In genomic region chr16:11852716-11853605, GRCm38 (mm10) we compare ENCODE assay signal across 16 mouse cellular contexts. TPM values are rescaled to one million over a fixed set of nuclear protein-coding genes. Genes with fewer than 3 reads are reported as not detected.
A peak's percentile ranks its signal among the peaks of the same experiment; 100 is the strongest.
DNase-seq lines count a peak whose midpoint lies in the region; ATAC-seq and TF ChIP-seq lines count a peak whose summit lies in the region.
"Had no signal": no experiment of that assay in that cellular context is flagged by ENCODE, and none has a peak within 500 bp of the region (broad histone marks: within the 10 kb centered on the region; RNA-seq: fewer than 3 reads in every experiment).

No protein-coding gene starts in this region.

- intact Hi-C loops in heart, postnatal 36 days (cut with DNase I) = no loop called here
- intact Hi-C loops in gastrocnemius, adult 2 months (cut with DNase I) = no loop called here

- H3K36me3 ChIP-seq in neural tube, embryonic 13.5 days = no peaks in the 10 kb centered on the region
- no peaks in the 10 kb centered on the region for H3K36me3 ChIP-seq in limb, embryonic 10.5 days
- H3K36me3 ChIP-seq: embryonic facial prominence, embryonic 10.5 days; heart, embryonic 15.5 days had no signal

- no peaks in the 10 kb centered on the region for H3K9me3 ChIP-seq in neural tube, embryonic 13.5 days
- H3K9me3 ChIP-seq in limb, embryonic 10.5 days (replicated peaks) = no peaks in the 10 kb centered on the region
- H3K9me3 ChIP-seq: embryonic facial prominence, embryonic 10.5 days; heart, embryonic 15.5 days; intestine, embryonic 15.5 days had no signal

- H3K27me3 ChIP-seq in neural tube, embryonic 13.5 days = no peaks in the 10 kb centered on the region
- no peaks in the 10 kb centered on the region for H3K27me3 ChIP-seq in limb, embryonic 10.5 days (ENCODE audit: low read depth, poor library complexity, severe bottlenecking)
- H3K27me3 ChIP-seq: heart, embryonic 15.5 days; intestine, embryonic 15.5 days; limb, embryonic 13.5 days had no signal

- peak overlapping the region; percentile 6 for H3K27ac ChIP-seq in neural tube, embryonic 13.5 days (replicated peaks)
- H3K27ac ChIP-seq in limb, embryonic 10.5 days = no peak overlapping the region
- no peak overlapping the region for H3K27ac ChIP-seq in gastrocnemius, adult 2 months
- H3K27ac ChIP-seq: embryonic facial prominence, embryonic 10.5 days; heart, embryonic 15.5 days; intestine, embryonic 15.5 days; limb, embryonic 13.5 days; stomach, postnatal 0 days had no signal

- no peak overlapping the region for H3K9ac ChIP-seq in neural tube, embryonic 13.5 days
- H3K9ac ChIP-seq: heart, embryonic 15.5 days; intestine, embryonic 15.5 days; limb, embryonic 13.5 days had no signal

- ATAC-seq in neural tube, embryonic 13.5 days (ENCODE audit: low read depth) = no peak; the same call in 1 of the 2 replicates
- ATAC-seq: intestine, embryonic 15.5 days had no signal

- H3K4me2 ChIP-seq in neural tube, embryonic 13.5 days = no peak overlapping the region
- H3K4me2 ChIP-seq: heart, embryonic 15.5 days; intestine, embryonic 15.5 days; limb, embryonic 13.5 days had no signal

- peak; percentile 58 for DNase-seq in heart, adult 11 months
- DNase-seq in heart, postnatal 36 days = no peak
- DNase-seq in neural tube, embryonic 10.5 days (ENCODE audit: extremely low spot score, low spot score) = no peak
- peak; percentile 59 for DNase-seq in layer of hippocampus, adult 9-11 months
- peak; percentile 76 for DNase-seq in retina, postnatal 1 day
- no peak for DNase-seq in limb, embryonic 10.5 days (ENCODE audit: low spot score)
- DNase-seq in gastrocnemius, adult 2 months = no peak
- DNase-seq: cerebellum, adult 9-11 months; kidney, postnatal 14 days; lung, adult 18-20 months had no signal

- H3K4me3 ChIP-seq in neural tube, embryonic 13.5 days = no peak overlapping the region
- no peak overlapping the region for H3K4me3 ChIP-seq in limb, embryonic 10.5 days
- no peak overlapping the region for H3K4me3 ChIP-seq in gastrocnemius, adult 2 months
- H3K4me3 ChIP-seq: embryonic facial prominence, embryonic 10.5 days; heart, embryonic 15.5 days; intestine, embryonic 15.5 days; limb, embryonic 13.5 days had no signal

- H3K4me1 ChIP-seq in neural tube, embryonic 13.5 days (replicated peaks) = peaks cover 17% of the 10 kb centered on the region
- H3K4me1 ChIP-seq in limb, embryonic 10.5 days = peaks cover 6% of the 10 kb centered on the region
- H3K4me1 ChIP-seq: embryonic facial prominence, embryonic 10.5 days; heart, embryonic 15.5 days had no signal

- no peak for TF ChIP-seq CTCF in gastrocnemius, adult 2 months (IDR thresholded peaks at IDR 0.05)

- 69% methylated on average over 8 of the region's 8 CpGs for WGBS in neural tube, embryonic 13.5 days
- 89% methylated on average over 8 of the region's 8 CpGs for WGBS in limb, embryonic 10.5 days

RNA-seq across cellular contexts. Expression of gene Cpped1, which starts 56.3 kb away (rescaled TPM):
- total RNA-seq in heart, postnatal 36 days (2021) = 10 to 100 TPM; 53.7 to 55.6 TPM
- 15.4 and 19.3 TPM in 2 replicates for polyA plus RNA-seq in neural tube, embryonic 13.5 days (2015; fragmentation: Nextera tagmentation; extraction: Ambion mirVana)
- 12.2 and 13.9 TPM in 2 replicates for polyA plus RNA-seq in limb, embryonic 10.5 days (2016; fragmentation: Nextera tagmentation; extraction: Ambion mirVana)
- 10 to 100 TPM; 28.4 to 39.5 TPM for total RNA-seq in gastrocnemius, adult 2 months (2021)

Comparison
In these comparisons a context has a peak if more than half of its experiments do, and no peak if none do; other contexts are left out.
1. DNase-seq: peak in heart, adult 11 months (single experiment), layer of hippocampus, adult 9-11 months (single experiment) and retina, postnatal 1 day (single experiment); none in heart, postnatal 36 days (0 of 2), neural tube, embryonic 10.5 days (single experiment), limb, embryonic 10.5 days (single experiment) and gastrocnemius, adult 2 months (single experiment).